Mouse (Mus musculus): Measurements from ENCODE around the gene Igf2bp2. TPM values are rescaled to one million over a fixed set of nuclear protein-coding genes. Genes with fewer than 3 reads are reported as not detected.

Gene Igf2bp2
- total and polyA plus RNA-seq, 2 experiments = 0.37 to 0.81 TPM

DNA sequence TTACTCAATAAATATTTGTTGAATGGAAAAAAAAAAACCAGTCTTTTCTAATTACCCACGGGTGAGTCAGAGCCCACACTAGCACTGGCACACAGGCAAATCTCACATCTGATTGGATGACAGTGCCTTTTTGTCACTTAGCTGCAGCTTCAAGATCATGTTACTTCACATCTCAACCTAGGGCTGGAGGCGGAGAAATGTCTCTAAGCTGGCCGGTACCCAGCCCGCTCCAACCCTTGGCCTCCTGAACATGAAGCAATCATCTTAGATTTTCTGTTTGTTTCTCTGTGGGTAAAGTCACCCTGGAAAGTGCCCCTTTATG is 86.5 kb downstream of the Igf2bp2 start:
- TF ChIP-seq POLR2A (IDR thresholded peaks at IDR 0.05; ENCODE audit: extremely low read depth, insufficient read depth, low read length) = no peak
- TF ChIP-seq CTCF (IDR thresholded peaks at IDR 0.05; ENCODE audit: low read depth, low read length) = no peak
- DNase-seq (ENCODE audit: extremely low read depth, low read depth, low spot score) = peak; percentile 56
- Histone ChIP-seq H3K79me2 (ENCODE audit: control insufficient read depth, insufficient read depth, low read length) (no peaks in the 10 kb centered on the region), H3K4me3 (ENCODE audit: insufficient read depth, low read depth, low read length) (no peak overlapping the region), H3K9ac (ENCODE audit: low read depth, low read length) (no peak overlapping the region), H3K27ac (replicated peaks; ENCODE audit: insufficient read depth, low read depth, low read length) (no peak overlapping the region), H3K36me3 (ENCODE audit: control insufficient read depth, insufficient read depth, low read length) (no peaks in the 10 kb centered on the region), H3K4me1 (ENCODE audit: control insufficient read depth, insufficient read depth, low read length) (peaks cover 3% of the 10 kb centered on the region; the same call in 1 of the 2 replicates), H3K27me3 (ENCODE audit: control insufficient read depth, insufficient read depth, low read length) (no peaks in the 10 kb centered on the region)
- WGBS = 17% methylated on average over 4 of the region's 4 CpGs

DNA sequence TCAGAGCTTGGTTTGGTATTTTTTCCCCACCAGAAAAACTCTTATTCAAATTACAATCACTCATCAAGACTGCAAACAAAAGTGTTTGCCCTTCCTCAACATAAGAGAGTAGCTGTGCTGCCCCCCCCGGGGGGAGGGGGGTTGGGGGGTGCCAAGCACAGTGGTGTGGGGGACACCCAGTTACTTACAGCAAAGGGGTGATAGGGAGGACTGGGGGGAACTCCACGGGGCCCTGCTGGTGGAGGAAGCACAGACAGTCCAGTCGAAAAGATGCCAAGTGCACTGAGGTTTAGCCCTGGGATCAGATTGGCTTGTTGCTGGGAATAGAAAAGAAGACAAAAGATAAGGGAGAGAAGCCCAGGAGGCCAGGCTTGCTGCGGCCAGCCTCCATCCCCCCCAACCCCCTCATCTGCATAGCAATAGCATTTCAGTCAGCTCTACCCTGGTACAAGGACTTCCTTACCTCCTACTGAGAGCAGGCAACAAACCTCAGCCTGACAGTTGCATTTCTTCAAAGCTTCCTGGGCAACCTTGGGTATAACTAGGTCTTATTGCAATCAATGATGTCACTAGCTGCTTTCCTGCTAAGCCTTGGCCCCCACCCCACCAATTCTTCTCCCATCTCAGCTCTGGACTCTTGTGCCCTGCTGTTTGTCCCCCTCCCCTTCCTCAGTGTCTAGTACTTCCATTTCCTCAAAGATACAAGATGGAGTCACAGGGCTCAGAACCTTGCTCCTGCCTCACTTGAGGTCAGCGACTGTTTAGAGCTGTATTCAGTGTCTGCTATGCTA is 87.1 kb downstream of the Igf2bp2 start:
- Histone ChIP-seq H3K79me2 (ENCODE audit: control insufficient read depth, insufficient read depth, low read length) (no peaks in the 10 kb centered on the region), H3K4me3 (ENCODE audit: insufficient read depth, low read depth, low read length) (no peak overlapping the region), H3K27me3 (ENCODE audit: control insufficient read depth, insufficient read depth, low read length) (no peaks in the 10 kb centered on the region), H3K36me3 (ENCODE audit: control insufficient read depth, insufficient read depth, low read length) (no peaks in the 10 kb centered on the region), H3K4me1 (ENCODE audit: control insufficient read depth, insufficient read depth, low read length) (peaks cover 3% of the 10 kb centered on the region; the same call in 1 of the 2 replicates), H3K27ac (replicated peaks; ENCODE audit: insufficient read depth, low read depth, low read length) (no peak overlapping the region), H3K9ac (ENCODE audit: low read depth, low read length) (no peak overlapping the region)
- TF ChIP-seq POLR2A (IDR thresholded peaks at IDR 0.05; ENCODE audit: extremely low read depth, insufficient read depth, low read length) (no peak), CTCF (IDR thresholded peaks at IDR 0.05; ENCODE audit: low read depth, low read length) (no peak)
- no peak for DNase-seq (ENCODE audit: extremely low read depth, low read depth, low spot score)
- 58% methylated on average over 5 of the region's 5 CpGs for WGBS

- 88% methylated on average over 6 of the region's 6 CpGs for WGBS
- no peak overlapping the region for H3K27ac ChIP-seq (replicated peaks; ENCODE audit: insufficient read depth, low read depth, low read length)
- peaks cover 3% of the 10 kb centered on the region; the same call in 1 of the 2 replicates for H3K4me1 ChIP-seq (ENCODE audit: control insufficient read depth, insufficient read depth, low read length)
- no peaks in the 10 kb centered on the region for H3K27me3 ChIP-seq (ENCODE audit: control insufficient read depth, insufficient read depth, low read length)
- H3K4me3 ChIP-seq (ENCODE audit: insufficient read depth, low read depth, low read length) = no peak overlapping the region
- no peak for TF ChIP-seq CTCF (IDR thresholded peaks at IDR 0.05; ENCODE audit: low read depth, low read length)
- TF ChIP-seq POLR2A (IDR thresholded peaks at IDR 0.05; ENCODE audit: extremely low read depth, insufficient read depth, low read length) = no peak
- H3K79me2 ChIP-seq (ENCODE audit: control insufficient read depth, insufficient read depth, low read length) = no peaks in the 10 kb centered on the region
- H3K9ac ChIP-seq (ENCODE audit: low read depth, low read length) = no peak overlapping the region
- no peak for DNase-seq (ENCODE audit: extremely low read depth, low read depth, low spot score)
- H3K36me3 ChIP-seq (ENCODE audit: control insufficient read depth, insufficient read depth, low read length) = no peaks in the 10 kb centered on the region
Observed at GRCm38 (mm10) chr16:22075067-22075466, 88.0 kb downstream of the Igf2bp2 start.

- Histone ChIP-seq H3K4me3 (ENCODE audit: insufficient read depth, low read depth, low read length) (no peak overlapping the region), H3K27ac (replicated peaks; ENCODE audit: insufficient read depth, low read depth, low read length) (no peak overlapping the region), H3K27me3 (ENCODE audit: control insufficient read depth, insufficient read depth, low read length) (no peaks in the 10 kb centered on the region), H3K79me2 (ENCODE audit: control insufficient read depth, insufficient read depth, low read length) (no peaks in the 10 kb centered on the region), H3K9ac (ENCODE audit: low read depth, low read length) (no peak overlapping the region), H3K36me3 (ENCODE audit: control insufficient read depth, insufficient read depth, low read length) (no peaks in the 10 kb centered on the region), H3K4me1 (ENCODE audit: control insufficient read depth, insufficient read depth, low read length) (peaks cover 2% of the 10 kb centered on the region; the same call in 1 of the 2 replicates)
- 91% methylated on average over 7 of the region's 7 CpGs for WGBS
- peak; percentile 28; the same call in 1 of the 2 replicates for TF ChIP-seq CTCF (IDR thresholded peaks at IDR 0.05; ENCODE audit: low read depth, low read length)
- TF ChIP-seq POLR2A (IDR thresholded peaks at IDR 0.05; ENCODE audit: extremely low read depth, insufficient read depth, low read length) = no peak
- DNase-seq (ENCODE audit: extremely low read depth, low read depth, low spot score) = no peak
Observed at GRCm38 (mm10) chr16:22071361-22071760, 91.7 kb downstream of the Igf2bp2 start.

GRCm38 (mm10) chr16:22067406-22067805 is 95.7 kb downstream of the Igf2bp2 start:
- H3K27ac ChIP-seq (replicated peaks; ENCODE audit: insufficient read depth, low read depth, low read length) = no peak overlapping the region

DNA sequence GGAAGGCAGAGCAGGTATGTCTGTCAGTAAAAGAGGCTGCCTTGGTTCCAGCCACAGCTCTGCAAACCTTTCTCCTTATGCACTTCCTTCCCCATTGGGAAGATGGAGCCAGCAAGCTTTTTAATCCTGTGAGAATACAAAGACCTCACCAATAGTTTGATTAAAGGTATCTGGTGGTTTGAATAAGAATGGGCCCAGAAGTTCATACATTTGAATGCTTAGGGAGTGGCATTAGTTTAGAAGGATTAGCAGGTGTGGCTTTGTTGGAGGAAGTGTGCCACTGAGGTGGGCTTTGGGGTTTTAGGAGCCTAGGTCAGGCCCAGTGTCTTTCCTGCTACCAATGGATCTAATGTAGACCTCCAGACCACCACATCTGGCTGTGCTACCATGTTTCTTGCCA is 97.6 kb downstream of the Igf2bp2 start:
- no peak for DNase-seq (ENCODE audit: extremely low read depth, low read depth, low spot score)
- no peaks in the 10 kb centered on the region for H3K36me3 ChIP-seq (ENCODE audit: control insufficient read depth, insufficient read depth, low read length)
- H3K4me3 ChIP-seq (ENCODE audit: insufficient read depth, low read depth, low read length) = no peak overlapping the region

More at GRCm38 (mm10) chr16:22067406-22067805, 95.7 kb downstream of the Igf2bp2 start:
- TF ChIP-seq CTCF (IDR thresholded peaks at IDR 0.05; ENCODE audit: low read depth, low read length) = no peak
- WGBS = 85% methylated on average over 8 of the region's 8 CpGs
- no peaks in the 10 kb centered on the region for H3K4me1 ChIP-seq (ENCODE audit: control insufficient read depth, insufficient read depth, low read length)
- no peaks in the 10 kb centered on the region for H3K27me3 ChIP-seq (ENCODE audit: control insufficient read depth, insufficient read depth, low read length)
- no peak for DNase-seq (ENCODE audit: extremely low read depth, low read depth, low spot score)
- H3K79me2 ChIP-seq (ENCODE audit: control insufficient read depth, insufficient read depth, low read length) = no peaks in the 10 kb centered on the region
- H3K36me3 ChIP-seq (ENCODE audit: control insufficient read depth, insufficient read depth, low read length) = no peaks in the 10 kb centered on the region
- H3K4me3 ChIP-seq (ENCODE audit: insufficient read depth, low read depth, low read length) = no peak overlapping the region
- no peak overlapping the region for H3K9ac ChIP-seq (ENCODE audit: low read depth, low read length)

More for the DNA sequence above, 97.6 kb downstream of the Igf2bp2 start:
- Histone ChIP-seq H3K27ac (replicated peaks; ENCODE audit: insufficient read depth, low read depth, low read length) (no peak overlapping the region), H3K9ac (ENCODE audit: low read depth, low read length) (no peak overlapping the region), H3K79me2 (ENCODE audit: control insufficient read depth, insufficient read depth, low read length) (no peaks in the 10 kb centered on the region), H3K27me3 (ENCODE audit: control insufficient read depth, insufficient read depth, low read length) (no peaks in the 10 kb centered on the region), H3K4me1 (ENCODE audit: control insufficient read depth, insufficient read depth, low read length) (no peaks in the 10 kb centered on the region)
- no peak for TF ChIP-seq POLR2A (IDR thresholded peaks at IDR 0.05; ENCODE audit: extremely low read depth, insufficient read depth, low read length)
- TF ChIP-seq CTCF (IDR thresholded peaks at IDR 0.05; ENCODE audit: low read depth, low read length) = no peak
